Mouse (Mus musculus) embryonic facial prominence, embryonic 15.5 days (tissue): ENCODE results near the gene Bag2. TPM values are rescaled to one million over a fixed set of nuclear protein-coding genes. Genes with fewer than 3 reads are reported as not detected.
"Not testable (repeated sequence)": the region's sequence is repeated elsewhere in the genome, so short reads cannot be mapped to it uniquely, and the experiment has no call there.

ENCODE experiments used
- ATAC-seq: fragments of 200-750 bp; cut with Nextera tagmentation; 2 replicates; pipeline ENCODE4 v1.8.0; 2017; ENCODE audit warnings: low read depth, moderate TSS enrichment; ENCODE audit not compliant: insufficient number of reproducible peaks, low FRiP score, low TSS enrichment
- H3K27ac ChIP-seq: fragments of 300-500 bp; sonication (generic); replicated peaks from 2 replicates; pipeline ENCODE4 v1.5.1; 2015; ENCODE audit warnings: mild to moderate bottlenecking, inconsistent platforms
- H3K27me3 ChIP-seq: fragments of 300-500 bp; sonication (generic); 2 replicates; pipeline ENCODE4 v1.6.1; 2015; ENCODE audit warnings: inconsistent platforms
- H3K36me3 ChIP-seq: fragments of 300-500 bp; sonication (generic); 2 replicates; pipeline ENCODE4 v1.6.1; 2015; ENCODE audit warnings: mild to moderate bottlenecking, inconsistent platforms
- H3K4me1 ChIP-seq: fragments of 300-500 bp; sonication (generic); 2 replicates; pipeline ENCODE4 v1.6.1; 2015; ENCODE audit warnings: inconsistent platforms
- H3K4me2 ChIP-seq: fragments of 300-500 bp; sonication (generic); replicated peaks from 2 replicates; pipeline ENCODE4 v1.6.1; 2015; ENCODE audit warnings: mild to moderate bottlenecking, inconsistent platforms
- H3K4me3 ChIP-seq: fragments of 300-500 bp; sonication (generic); replicated peaks from 2 replicates; pipeline ENCODE4 v1.5.1; 2015; ENCODE audit warnings: mild to moderate bottlenecking, inconsistent platforms
- H3K9ac ChIP-seq: fragments of 300-500 bp; sonication (generic); 2 replicates; pipeline ENCODE4 v1.6.1; 2015; ENCODE audit warnings: inconsistent platforms
- H3K9me3 ChIP-seq: fragments of 300-500 bp; sonication (generic); replicated peaks from 2 replicates; pipeline ENCODE4 v1.6.1; 2016; ENCODE audit warnings: inconsistent platforms
- WGBS: fragments of 180-500 bp; shearing (Covaris S2); methylation state at CpG from one replicate; pipeline ENCODE4 v1.1.7; 2015; 5-methylcytosine and 5-hydroxymethylcytosine counted together
- polyA plus RNA-seq: library from polyadenylated mRNA; unstranded; fragments of >200 nt; fragmentation: Nextera tagmentation; extraction: Ambion mirVana; gene quantifications from 2 replicates; pipeline ENCODE4 v1.2.1, GENCODE M21; 2015

Gene Bag2
- polyA plus RNA-seq, 1 experiment from 2014 or later: 56.6 TPM

DNA sequence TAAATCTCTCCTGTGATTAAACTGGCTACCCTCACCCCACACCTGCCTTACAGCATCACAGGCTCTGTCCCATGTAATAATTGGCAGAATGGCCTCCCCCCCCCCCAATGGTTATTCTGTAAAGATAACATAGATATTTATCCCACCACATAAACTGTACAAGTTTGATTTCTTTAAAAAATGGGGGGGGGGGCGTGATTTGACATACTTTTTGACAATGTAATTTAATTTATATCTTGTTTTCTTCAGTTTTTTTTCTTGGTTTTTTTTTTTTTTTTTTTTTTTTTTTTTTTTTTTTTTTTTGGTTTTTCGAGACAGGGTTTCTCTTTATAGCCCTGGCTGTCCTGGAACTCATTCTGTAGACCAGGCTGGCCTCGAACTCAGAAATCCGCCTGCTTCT is 7.9 kb downstream of the Bag2 start:
- H3K4me1 ChIP-seq, H3K4me3 ChIP-seq, H3K4me2 ChIP-seq, ATAC-seq, H3K9me3 ChIP-seq, H3K27me3 ChIP-seq, H3K9ac ChIP-seq, H3K27ac ChIP-seq: not testable (repeated sequence)
- WGBS: 85% methylated on average over 4 of the region's 4 CpGs
- H3K36me3 ChIP-seq: peaks cover 16% of the 10 kb centered on the region; the same call in 1 of the 2 replicates

DNA sequence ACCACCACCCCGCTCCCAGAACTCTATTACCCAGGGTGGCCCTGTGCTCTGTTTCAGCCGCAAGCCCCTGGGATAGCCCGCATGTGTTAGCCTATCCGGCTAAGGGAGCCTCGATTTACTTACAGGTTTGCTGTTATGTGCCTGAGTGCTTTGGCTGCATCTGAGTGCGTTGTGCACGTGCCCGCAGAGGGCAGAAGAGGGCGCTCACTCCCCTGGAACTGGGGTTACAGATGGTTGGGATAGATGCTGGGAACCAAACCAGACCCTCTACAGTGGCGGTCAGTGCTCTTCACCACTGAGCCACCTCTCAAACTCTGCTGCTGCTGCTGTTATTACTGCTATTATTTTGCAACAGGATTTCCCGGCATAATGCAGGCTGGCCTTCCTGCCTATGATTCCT is 8.5 kb downstream of the Bag2 start:
- Histone ChIP-seq H3K9me3 (no peaks in the 10 kb centered on the region), H3K4me3 (no peak overlapping the region), H3K27me3 (no peaks in the 10 kb centered on the region), H3K36me3 (peaks cover 16% of the 10 kb centered on the region; the same call in 1 of the 2 replicates), H3K4me1 (no peaks in the 10 kb centered on the region), H3K27ac (no peak overlapping the region), H3K4me2 (no peak overlapping the region), H3K9ac (no peak overlapping the region)
- 97% methylated on average over 11 of the region's 11 CpGs for WGBS
- no peak for ATAC-seq

DNA sequence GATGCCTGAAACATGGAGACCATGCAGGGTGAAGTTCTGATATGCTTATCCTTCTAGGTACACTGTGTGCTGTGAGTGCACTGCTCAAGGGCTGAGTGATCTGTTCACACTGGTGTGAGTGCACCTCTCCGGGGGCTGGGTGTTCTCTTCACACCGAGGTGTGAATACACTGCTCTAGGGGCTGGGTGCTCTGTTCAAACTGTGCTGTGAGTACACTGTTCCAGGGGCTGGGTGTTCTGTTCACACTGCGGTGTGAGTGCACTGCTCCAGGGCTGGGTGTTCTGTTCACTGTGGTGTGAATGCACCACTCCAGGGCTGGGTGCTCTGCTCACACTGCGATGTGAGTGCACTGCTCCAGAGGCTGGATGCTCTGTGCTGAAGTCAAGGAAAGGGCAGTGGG is 11.7 kb downstream of the Bag2 start:
- no peak for ATAC-seq
- Histone ChIP-seq H3K9ac (no peak overlapping the region), H3K27ac (no peak overlapping the region), H3K36me3 (peaks cover 18% of the 10 kb centered on the region; the same call in 1 of the 2 replicates), H3K4me1 (no peaks in the 10 kb centered on the region), H3K4me2 (no peak overlapping the region), H3K9me3 (no peaks in the 10 kb centered on the region), H3K4me3 (no peak overlapping the region), H3K27me3 (no peaks in the 10 kb centered on the region)
- 96% methylated on average over 4 of the region's 4 CpGs for WGBS

DNA sequence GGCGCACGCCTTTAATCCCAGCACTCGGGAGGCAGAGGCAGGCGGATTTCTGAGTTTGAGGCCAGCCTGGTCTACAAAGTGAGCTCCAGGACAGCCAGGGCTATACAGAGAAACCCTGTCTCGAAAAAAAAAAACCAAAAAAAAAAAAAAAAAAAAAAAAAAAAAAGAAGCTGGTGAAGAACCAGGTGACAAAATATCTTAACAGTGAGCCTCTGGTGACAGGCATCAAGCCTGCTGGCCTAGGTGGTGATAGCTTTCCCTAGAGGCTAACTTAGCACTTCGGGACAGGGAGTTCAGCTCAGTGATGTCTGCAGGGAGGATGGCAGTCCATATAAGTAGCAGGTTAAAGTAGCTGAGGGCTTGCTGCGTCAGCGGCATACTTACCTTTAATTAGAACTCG is 12.8 kb downstream of the Bag2 start:
- peaks cover 27% of the 10 kb centered on the region; the same call in 1 of the 2 replicates for H3K36me3 ChIP-seq
- WGBS: 93% methylated on average over 9 of the region's 9 CpGs

DNA sequence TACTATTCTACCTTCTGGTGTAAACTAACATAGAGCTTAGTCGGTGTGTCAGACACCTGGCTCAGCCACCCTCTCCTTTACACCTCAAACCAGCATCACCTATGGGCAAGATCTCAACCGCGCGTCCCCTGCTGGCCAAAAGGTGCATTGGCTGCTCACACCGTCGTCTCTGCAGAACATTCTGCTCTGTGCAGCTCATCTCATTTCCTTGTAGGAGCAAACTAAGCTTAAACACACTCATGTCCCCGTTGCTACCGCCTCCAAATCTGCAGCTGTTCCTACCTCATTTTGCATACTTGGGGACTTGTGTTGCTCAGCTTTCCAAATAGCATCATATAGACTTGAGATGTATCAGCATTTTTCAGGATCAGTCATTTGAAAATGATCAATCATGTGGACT is 14.7 kb downstream of the Bag2 start:
- Histone ChIP-seq H3K9me3 (no peaks in the 10 kb centered on the region), H3K4me3 (no peak overlapping the region), H3K4me2 (no peak overlapping the region), H3K9ac (no peak overlapping the region), H3K4me1 (no peaks in the 10 kb centered on the region), H3K36me3 (peaks cover 39% of the 10 kb centered on the region), H3K27me3 (no peaks in the 10 kb centered on the region), H3K27ac (no peak overlapping the region)
- WGBS: 19% methylated on average over 8 of the region's 8 CpGs
- ATAC-seq: no peak

More for the DNA sequence above, 12.8 kb downstream of the Bag2 start:
- H3K4me1 ChIP-seq, H3K9me3 ChIP-seq, ATAC-seq, H3K27ac ChIP-seq, H3K4me2 ChIP-seq, H3K27me3 ChIP-seq, H3K9ac ChIP-seq, H3K4me3 ChIP-seq: not testable (repeated sequence)

DNA sequence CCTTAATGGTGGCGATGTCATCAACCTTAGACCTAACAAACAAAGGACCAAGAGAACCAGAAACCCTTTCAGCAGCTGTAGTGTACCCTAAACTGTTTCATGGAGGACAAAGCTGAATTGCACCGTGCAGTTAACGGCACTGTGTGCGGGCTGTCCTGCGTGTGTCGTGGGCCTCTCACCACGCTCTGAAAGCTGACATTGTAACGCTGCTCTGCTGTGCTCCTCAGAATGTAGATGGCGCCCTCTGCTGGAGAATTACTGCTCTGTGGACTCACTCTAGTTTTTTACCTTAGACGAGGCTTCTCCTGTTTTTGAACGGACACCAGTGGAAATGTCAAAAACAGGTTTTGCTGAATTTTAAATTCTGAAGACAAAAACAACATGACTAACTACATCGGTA is 18.3 kb downstream of the Bag2 start:
- WGBS: 27% methylated on average over 12 of the region's 12 CpGs
- Histone ChIP-seq H3K4me2 (no peak overlapping the region), H3K36me3 (peaks cover 55% of the 10 kb centered on the region), H3K4me3 (no peak overlapping the region), H3K27me3 (no peaks in the 10 kb centered on the region), H3K9me3 (no peaks in the 10 kb centered on the region), H3K27ac (no peak overlapping the region), H3K9ac (no peak overlapping the region), H3K4me1 (no peaks in the 10 kb centered on the region)
- peak; percentile 53; the same call in 1 of the 2 replicates for ATAC-seq

DNA sequence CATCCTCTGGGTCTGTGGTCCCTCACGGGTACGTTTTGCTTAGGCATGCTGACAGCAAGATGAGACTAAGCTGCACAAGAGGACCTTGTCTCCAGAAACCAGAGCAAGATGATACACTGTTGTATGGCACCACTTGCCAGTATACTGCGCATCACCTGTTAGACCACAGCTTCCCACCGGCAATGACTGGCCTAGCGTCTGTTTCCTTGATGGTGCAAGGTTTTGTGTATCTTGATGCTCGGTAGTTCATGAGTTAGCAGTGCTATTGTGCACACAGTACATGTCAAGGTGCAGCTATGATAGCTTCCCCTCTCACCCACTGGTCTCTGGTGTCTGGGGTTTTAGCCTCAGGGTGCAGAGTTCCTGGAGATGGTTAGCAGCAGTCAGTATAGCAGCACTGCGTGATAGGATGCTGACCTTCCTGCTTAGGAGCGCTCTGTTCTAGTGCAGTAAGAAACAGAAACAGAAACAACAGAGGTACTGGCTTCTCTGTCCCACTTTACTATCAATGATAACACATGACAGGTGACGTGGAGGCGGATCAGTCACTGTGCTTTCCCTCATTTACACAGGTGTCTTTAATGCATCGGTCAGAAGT is 18.8 kb downstream of the Bag2 start:
- whole genome bisulfite sequencing: 83% methylated on average over 11 of the region's 11 CpGs
- H3K4me2 ChIP-seq: no peak overlapping the region
- no peak overlapping the region for H3K9ac ChIP-seq
- no peak overlapping the region for H3K4me3 ChIP-seq
- H3K27me3 ChIP-seq: no peaks in the 10 kb centered on the region
- H3K27ac ChIP-seq: no peak overlapping the region
- peaks cover 55% of the 10 kb centered on the region for H3K36me3 ChIP-seq
- H3K4me1 ChIP-seq: no peaks in the 10 kb centered on the region
- no peak for ATAC-seq
- no peaks in the 10 kb centered on the region for H3K9me3 ChIP-seq

DNA sequence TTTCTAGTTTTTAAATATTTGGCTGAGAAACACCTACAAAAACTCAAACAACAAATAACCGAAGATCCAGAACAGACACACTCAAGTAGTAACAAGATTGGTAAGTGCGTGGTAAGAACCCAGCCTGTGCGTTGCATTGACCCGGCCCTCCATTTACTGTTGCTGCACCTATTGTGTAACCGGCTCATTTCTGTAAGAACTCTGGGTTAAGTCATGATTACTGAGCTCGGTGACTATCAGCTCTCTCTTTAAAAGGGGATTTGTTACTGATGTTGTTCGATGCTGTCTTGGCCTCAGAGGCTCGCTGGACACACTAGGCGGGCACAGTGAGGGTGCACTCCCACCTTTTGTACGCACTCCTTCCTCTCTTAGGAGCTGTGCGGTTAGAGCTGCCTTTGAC is 19.3 kb downstream of the Bag2 start:
- peaks cover 55% of the 10 kb centered on the region for H3K36me3 ChIP-seq
- H3K9ac ChIP-seq: no peak overlapping the region
- no peak overlapping the region for H3K4me3 ChIP-seq
- H3K9me3 ChIP-seq: no peaks in the 10 kb centered on the region
- 91% methylated on average over 11 of the region's 11 CpGs for WGBS
- no peaks in the 10 kb centered on the region for H3K4me1 ChIP-seq
- no peak overlapping the region for H3K4me2 ChIP-seq
- H3K27me3 ChIP-seq: no peaks in the 10 kb centered on the region
- no peak overlapping the region for H3K27ac ChIP-seq
- no peak for ATAC-seq

DNA sequence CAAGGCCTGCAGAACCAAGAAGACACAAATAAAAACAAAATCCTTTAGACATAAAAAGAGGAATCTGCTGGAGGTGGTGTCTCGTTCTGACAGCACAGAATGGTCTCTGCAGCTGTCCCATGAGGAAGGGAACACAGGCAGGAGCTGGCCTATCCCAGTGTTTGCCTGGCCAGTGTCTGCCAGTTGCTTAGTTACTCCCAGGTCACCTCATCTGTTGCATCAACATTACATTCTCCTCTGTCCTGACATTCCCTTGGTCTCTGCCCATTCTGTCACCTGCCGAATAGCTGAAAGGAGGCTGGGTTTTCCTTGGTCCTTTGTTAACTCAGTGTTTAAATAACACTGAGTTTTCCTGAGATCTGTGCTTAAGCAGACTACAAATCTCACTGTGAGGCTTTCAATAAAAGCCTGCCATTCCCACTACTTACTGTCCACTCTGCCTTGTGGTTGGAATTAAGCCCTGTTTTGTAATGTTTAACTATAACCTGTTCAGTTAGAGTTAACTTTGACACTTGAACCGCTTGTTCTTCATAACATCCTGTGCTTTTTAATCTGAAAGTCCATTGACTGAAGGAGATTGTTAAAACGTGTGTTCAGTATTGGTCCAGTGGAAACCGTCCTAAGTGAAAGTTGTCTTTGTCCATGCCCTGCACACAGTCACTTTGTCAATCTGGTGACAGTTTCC is 23.5 kb downstream of the Bag2 start:
- H3K9me3 ChIP-seq: no peaks in the 10 kb centered on the region
- no peak overlapping the region for H3K27ac ChIP-seq
- ATAC-seq: no peak
- H3K4me2 ChIP-seq: no peak overlapping the region
- no peak overlapping the region for H3K9ac ChIP-seq
- H3K4me3 ChIP-seq: no peak overlapping the region
- H3K27me3 ChIP-seq: no peaks in the 10 kb centered on the region
- no peaks in the 10 kb centered on the region for H3K4me1 ChIP-seq
- H3K36me3 ChIP-seq: peaks cover 74% of the 10 kb centered on the region
- WGBS: 75% methylated on average over 5 of the region's 5 CpGs

DNA sequence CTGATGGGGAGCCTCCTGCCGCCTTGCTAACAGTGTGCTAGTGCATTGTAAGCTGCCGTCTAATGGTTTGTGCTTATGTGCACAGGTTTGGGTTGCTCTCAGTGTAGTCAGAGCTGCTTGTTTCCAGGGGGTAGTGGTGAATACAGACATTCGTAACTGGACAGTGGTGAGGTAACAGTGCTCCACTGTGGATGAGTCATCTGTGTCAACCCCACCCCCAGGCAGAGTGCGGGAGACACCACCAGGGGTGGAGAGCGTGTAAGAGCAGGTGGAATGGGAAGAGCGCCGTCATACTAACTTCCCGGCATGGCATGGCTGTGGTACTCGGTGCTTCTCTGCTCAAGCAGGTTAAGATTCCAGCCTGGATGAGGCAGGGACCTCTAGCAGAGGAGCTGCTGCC is 24.6 kb downstream of the Bag2 start:
- H3K27ac ChIP-seq: no peak overlapping the region
- no peak overlapping the region for H3K4me2 ChIP-seq
- WGBS: 81% methylated on average over 9 of the region's 9 CpGs
- H3K9me3 ChIP-seq: no peaks in the 10 kb centered on the region
- H3K9ac ChIP-seq: no peak overlapping the region
- H3K27me3 ChIP-seq: no peaks in the 10 kb centered on the region
- no peak overlapping the region for H3K4me3 ChIP-seq
- H3K4me1 ChIP-seq: no peaks in the 10 kb centered on the region
- H3K36me3 ChIP-seq: peaks cover 76% of the 10 kb centered on the region
- ATAC-seq: 0 out of 2 replicates have a peak, but pooled peaks have one; percentile 47

DNA sequence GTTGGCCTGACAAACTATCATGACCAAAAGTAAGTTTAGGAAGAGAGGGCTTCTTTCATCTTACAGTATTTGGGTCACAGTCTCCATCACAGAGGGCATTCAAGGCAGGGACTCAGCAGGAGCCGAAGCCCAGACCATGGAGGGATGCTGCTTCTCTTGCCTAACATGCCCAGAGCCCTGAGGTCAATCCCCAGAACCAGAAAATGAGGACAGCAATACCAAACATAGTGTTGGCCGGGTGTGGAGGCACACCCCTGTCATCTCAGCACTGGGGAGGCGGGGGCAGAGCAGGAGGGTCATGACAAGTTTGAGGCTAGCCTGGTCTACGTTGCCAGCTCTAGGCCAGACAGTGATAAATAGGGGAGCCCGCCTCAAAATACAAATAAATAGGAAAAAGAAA is 32.5 kb downstream of the Bag2 start:
- no peak overlapping the region for H3K4me2 ChIP-seq
- 92% methylated on average over 5 of the region's 5 CpGs for WGBS
- no peak overlapping the region for H3K9ac ChIP-seq
- H3K9me3 ChIP-seq: no peaks in the 10 kb centered on the region
- no peak overlapping the region for H3K27ac ChIP-seq
- H3K4me3 ChIP-seq: no peak overlapping the region
- H3K4me1 ChIP-seq: peaks cover 5% of the 10 kb centered on the region
- no peaks in the 10 kb centered on the region for H3K27me3 ChIP-seq
- H3K36me3 ChIP-seq: peaks cover 70% of the 10 kb centered on the region
- no peak for ATAC-seq

DNA sequence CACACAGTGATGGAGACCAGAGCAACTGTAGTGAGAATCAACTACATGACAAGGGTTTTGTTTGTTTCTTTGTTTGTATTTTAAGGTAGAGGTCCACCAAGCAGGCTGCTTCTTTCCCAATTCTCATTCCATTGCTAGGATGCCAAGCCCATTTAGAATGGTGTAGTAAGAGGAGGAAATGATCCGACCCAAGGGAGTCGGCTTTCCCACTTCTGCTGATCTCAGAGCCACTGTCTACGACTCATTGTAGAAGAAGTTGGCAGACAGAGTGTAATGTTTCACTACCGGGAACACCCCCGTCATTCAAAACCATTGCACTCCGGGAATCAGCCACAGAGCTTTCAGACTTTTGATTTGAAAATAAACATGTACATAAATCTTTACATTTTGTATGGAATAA is 33.1 kb downstream of the Bag2 start:
- ATAC-seq: no peak
- H3K4me2 ChIP-seq: no peak overlapping the region
- H3K36me3 ChIP-seq: peaks cover 64% of the 10 kb centered on the region
- no peak overlapping the region for H3K9ac ChIP-seq
- no peak overlapping the region for H3K27ac ChIP-seq
- 68% methylated on average over 6 of the region's 6 CpGs for WGBS
- H3K4me1 ChIP-seq: peaks cover 6% of the 10 kb centered on the region
- no peaks in the 10 kb centered on the region for H3K9me3 ChIP-seq
- no peaks in the 10 kb centered on the region for H3K27me3 ChIP-seq
- no peak overlapping the region for H3K4me3 ChIP-seq
